Mouse (Mus musculus) embryonic facial prominence, embryonic 13.5 days (tissue): ENCODE data around the gene Muc5ac. TPM values are rescaled to one million over a fixed set of nuclear protein-coding genes. Genes with fewer than 3 reads are reported as not detected.

Experiments
- ATAC-seq: fragments of 200-750 bp; cut with Nextera tagmentation; 2 replicates; pipeline ENCODE4 v1.8.0; 2017; ENCODE audit warnings: low read depth; ENCODE audit not compliant: insufficient number of reproducible peaks, insufficient read depth, low FRiP score, low TSS enrichment
- H3K27ac ChIP-seq: fragments of 300-500 bp; sonication (generic); 2 replicates; pipeline ENCODE4 v1.5.1; 2015; ENCODE audit warnings: moderate library complexity, mild to moderate bottlenecking, inconsistent platforms
- H3K27me3 ChIP-seq: fragments of 300-500 bp; sonication (generic); 2 replicates; pipeline ENCODE4 v1.6.1; 2015; ENCODE audit warnings: mild to moderate bottlenecking, inconsistent platforms
- H3K36me3 ChIP-seq: fragments of 300-500 bp; sonication (generic); 2 replicates; pipeline ENCODE4 v1.6.1; 2015; ENCODE audit warnings: mild to moderate bottlenecking, inconsistent platforms
- H3K4me1 ChIP-seq: fragments of 300-500 bp; sonication (generic); 2 replicates; pipeline ENCODE4 v1.6.1; 2015; ENCODE audit warnings: inconsistent platforms
- H3K4me2 ChIP-seq: fragments of 300-500 bp; sonication (generic); 2 replicates; pipeline ENCODE4 v1.6.1; 2015; ENCODE audit warnings: moderate library complexity, mild to moderate bottlenecking, inconsistent platforms
- H3K4me3 ChIP-seq: fragments of 300-500 bp; sonication (generic); 2 replicates; pipeline ENCODE4 v1.5.1; 2015; ENCODE audit warnings: mild to moderate bottlenecking, inconsistent platforms
- H3K9ac ChIP-seq: fragments of 300-500 bp; sonication (generic); 2 replicates; pipeline ENCODE4 v1.6.1; 2015; ENCODE audit warnings: mild to moderate bottlenecking, inconsistent platforms
- H3K9me3 ChIP-seq: fragments of 300-500 bp; sonication (generic); 2 replicates; pipeline ENCODE4 v1.6.1; 2016; ENCODE audit warnings: inconsistent platforms
- WGBS: fragments of 180-500 bp; shearing (Covaris S2); methylation state at CpG from one replicate; pipeline ENCODE4 v1.1.7; 2015; ENCODE audit warnings: mixed read lengths; 5-methylcytosine and 5-hydroxymethylcytosine counted together
- polyA plus RNA-seq: library from polyadenylated mRNA; unstranded; fragments of >200 nt; fragmentation: Nextera tagmentation; extraction: Ambion mirVana; gene quantifications from 2 replicates; pipeline ENCODE4 v1.2.1, GENCODE M21; 2015

Gene Muc5ac
- polyA plus RNA-seq, 1 experiment from 2014 or later = not detected

DNA sequence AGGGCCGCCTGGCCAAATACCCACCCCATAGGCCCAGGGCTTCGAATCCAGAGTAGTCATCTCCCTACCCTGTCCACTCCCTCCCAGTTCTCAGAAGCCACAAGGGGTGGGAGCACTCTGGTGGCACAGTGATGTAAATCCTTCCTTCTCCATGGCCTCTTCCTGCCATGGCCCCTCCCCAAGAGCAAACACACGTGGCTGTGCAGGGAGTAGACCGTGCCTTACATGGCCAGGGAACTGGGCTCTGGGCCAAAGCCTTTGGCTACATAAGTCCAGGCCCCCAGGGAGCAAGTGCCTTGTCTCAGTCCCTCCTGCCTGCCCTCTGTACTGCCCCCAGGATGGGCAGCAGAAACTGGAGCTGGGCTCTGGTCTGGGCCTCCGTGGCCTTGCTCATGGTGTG, 50.0 kb downstream of the Muc5ac start, which contains the start of gene Muc5b:
Muc5b (plus strand) TSS at position 292 of the 400 bp plus-strand sequence.
- Histone ChIP-seq H3K9ac (no peak within 1 kb of the TSS), H3K4me2 (no peak within 1 kb of the TSS), H3K27me3 (no peaks in the 10 kb centered on the region), H3K4me3 (no peak within 1 kb of the TSS), H3K9me3 (no peaks in the 10 kb centered on the region), H3K4me1 (no peaks in the 10 kb centered on the region), H3K27ac (no peak within 1 kb of the TSS), H3K36me3 (no peaks in the 10 kb centered on the region)
- 74% methylated on average over 5 of the region's 5 CpGs for WGBS
- ATAC-seq = no peak; the same call in 1 of the 2 replicates

DNA sequence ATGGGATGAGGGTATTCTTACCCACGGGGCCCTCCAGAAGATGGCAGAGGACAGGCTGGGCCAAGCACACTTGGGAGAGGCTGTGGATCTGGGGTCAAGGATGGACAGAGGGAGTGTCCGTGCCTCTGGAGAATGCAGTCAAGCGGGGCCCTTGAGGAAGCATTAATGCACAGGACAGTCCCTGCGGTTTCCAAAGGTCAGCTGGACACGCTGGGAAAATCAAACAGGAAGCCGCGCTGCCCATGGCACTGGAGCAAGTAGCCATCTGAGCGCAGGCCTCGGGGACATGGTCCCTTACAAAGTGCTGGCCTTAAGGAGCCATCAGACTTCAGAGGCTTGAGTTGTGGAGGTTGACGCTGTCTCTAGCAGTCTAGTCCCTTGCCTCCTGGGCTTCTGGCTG, 51.6 kb downstream of the Muc5ac start:
- Histone ChIP-seq H3K36me3 (no peaks in the 10 kb centered on the region), H3K27ac (no peak overlapping the region), H3K9me3 (no peaks in the 10 kb centered on the region), H3K27me3 (no peaks in the 10 kb centered on the region), H3K4me1 (no peaks in the 10 kb centered on the region), H3K4me2 (no peak overlapping the region), H3K9ac (no peak overlapping the region), H3K4me3 (no peak overlapping the region)
- 74% methylated on average over 10 of the region's 10 CpGs for WGBS
- no peak for ATAC-seq

- Histone ChIP-seq H3K36me3 (no peaks in the 10 kb centered on the region), H3K4me3 (no peak overlapping the region), H3K9me3 (no peaks in the 10 kb centered on the region), H3K4me2 (no peak overlapping the region), H3K4me1 (no peaks in the 10 kb centered on the region), H3K27me3 (no peaks in the 10 kb centered on the region), H3K9ac (no peak overlapping the region), H3K27ac (no peak overlapping the region)
- WGBS = 82% methylated on average over 4 of the region's 4 CpGs
- ATAC-seq = no peak
Observed at GRCm38 (mm10) chr7:141861046-141861445, 72.3 kb downstream of the Muc5ac start.

Other genes with a start within 250 kb of the Muc5ac start
- 34.6 and 40.5 TPM in 2 replicates for gene Chid1, start 249.1 kb upstream of the Muc5ac start, polyA plus RNA-seq
- 80.1 and 82.9 TPM in 2 replicates for gene Ap2a2, start 226.8 kb upstream of the Muc5ac start, polyA plus RNA-seq
- 0.18 and 0.30 TPM in 2 replicates for gene Muc6, start 133.7 kb upstream of the Muc5ac start, polyA plus RNA-seq
- 1.4 and 1.7 TPM in 2 replicates for gene Muc2, start 98.6 kb upstream of the Muc5ac start, polyA plus RNA-seq
- gene Muc5b, start 50.1 kb downstream of the Muc5ac start, polyA plus RNA-seq = 0.03 TPM in 1 of 2 replicates, not detected in the other
- gene Tollip, start 129.5 kb downstream of the Muc5ac start, polyA plus RNA-seq = 40.9 and 42.6 TPM in 2 replicates
- gene Brsk2, start 160.8 kb downstream of the Muc5ac start, polyA plus RNA-seq = 1.1 and 1.2 TPM in 2 replicates